Mouse (Mus musculus) small intestine, adult 2 months (tissue): ENCODE measurements around the gene Fbxl16. TPM values are rescaled to one million over a fixed set of nuclear protein-coding genes. Genes with fewer than 3 reads are reported as not detected.

Experiments used
- H3K27ac ChIP-seq: fragments of 200-500 bp; 2 replicates; pipeline ENCODE4 v1.5.1; 2012; ENCODE audit warnings: low read depth, low read length, control low read depth, inconsistent platforms; ENCODE audit not compliant: insufficient read depth
- H3K27me3 ChIP-seq: fragments of 200-500 bp; 2 replicates; pipeline ENCODE4 v1.6.1; 2012; ENCODE audit warnings: mild to moderate bottlenecking, moderate library complexity, low read length, inconsistent platforms; ENCODE audit not compliant: control insufficient read depth, insufficient read depth
- H3K36me3 ChIP-seq: fragments of 200-500 bp; 2 replicates; pipeline ENCODE4 v1.6.1; 2012; ENCODE audit warnings: mild to moderate bottlenecking, low read length, control low read depth, inconsistent platforms; ENCODE audit not compliant: control insufficient read depth, insufficient read depth
- H3K4me1 ChIP-seq: fragments of 200-500 bp; 2 replicates; pipeline ENCODE4 v1.6.1; 2012; ENCODE audit warnings: low read length, inconsistent platforms, mixed read lengths; ENCODE audit not compliant: control insufficient read depth, insufficient read depth, insufficient read length
- H3K4me3 ChIP-seq: fragments of 200-500 bp; 2 replicates; pipeline ENCODE4 v1.5.1; 2012; ENCODE audit warnings: low read depth, mild to moderate bottlenecking, control low read depth, inconsistent platforms, low read length, moderate library complexity
- CTCF ChIP-seq: fragments of 200-500 bp; IDR thresholded peaks from 2 replicates; pipeline ENCODE4 v1.5.1; 2012; ENCODE audit warnings: low read depth, mild to moderate bottlenecking, control low read depth, inconsistent platforms, low read length, moderate library complexity, mixed read lengths; ENCODE audit not compliant: insufficient replicate concordance, insufficient read length; ENCODE audit errors: extremely low read depth
- POLR2A ChIP-seq: fragments of 200-500 bp; IDR thresholded peaks from 2 replicates; pipeline ENCODE4 v1.6.1; 2012; ENCODE audit warnings: low read depth, mild to moderate bottlenecking, control low read depth, inconsistent platforms, low read length, moderate library complexity
- WGBS: fragments of 180-500 bp; shearing (Covaris S2); methylation state at CpG from one replicate; pipeline ENCODE4 v1.1.7; 2018; 5-methylcytosine and 5-hydroxymethylcytosine counted together
- polyA plus RNA-seq: library from polyadenylated mRNA; depleted of rRNA; stranded (reverse); fragments of >200 nt; gene quantifications from 2 replicates; pipeline ENCODE4 v1.2.3, GENCODE M21; 2012

The Fbxl16 gene
- polyA plus RNA-seq, 1 experiment = 3.7 TPM

GRCm38 (mm10) chr17:25843636-25844395, 34.9 kb downstream of the Fbxl16 start:
- Histone ChIP-seq H3K27me3 (no peaks in the 10 kb centered on the region), H3K4me3 (peak overlapping the region; percentile 92), H3K4me1 (peaks cover 14% of the 10 kb centered on the region), H3K27ac (peak overlapping the region; percentile 52), H3K36me3 (peaks cover 30% of the 10 kb centered on the region)
- under 1% methylated on average over 38 of the region's 38 CpGs for WGBS
- TF ChIP-seq CTCF (no peak), POLR2A (no peak)

GRCm38 (mm10) chr17:25844396-25844901, 35.6 kb downstream of the Fbxl16 start, which contains the start of gene Rhot2:
Rhot2 (minus strand) TSS chr17:25844851.
- Histone ChIP-seq H3K27me3 (no peaks in the 10 kb centered on the region), H3K4me3 (peak within 1 kb of the TSS; percentile 92), H3K4me1 (peaks cover 10% of the 10 kb centered on the region), H3K27ac (peak within 1 kb of the TSS; percentile 52), H3K36me3 (peaks cover 25% of the 10 kb centered on the region)
- 1% methylated on average over 21 of the region's 21 CpGs for WGBS
- TF ChIP-seq CTCF (peak; percentile 52; the same call in 1 of the 2 replicates), POLR2A (peak; percentile 93)

- H3K27me3 ChIP-seq = no peaks in the 10 kb centered on the region
- TF ChIP-seq POLR2A = no peak
- no peak for TF ChIP-seq CTCF
- no peak overlapping the region for H3K4me3 ChIP-seq
- H3K4me1 ChIP-seq = peaks cover 28% of the 10 kb centered on the region
- H3K36me3 ChIP-seq = no peaks in the 10 kb centered on the region
- 91% methylated on average over 6 of the region's 6 CpGs for WGBS
- no peak overlapping the region for H3K27ac ChIP-seq
These were observed 51.3 kb downstream of the Fbxl16 start for GRCm38 (mm10) chr17:25860229-25860628.

GRCm38 (mm10) chr17:25860832-25861703, 52.2 kb downstream of the Fbxl16 start, which contains the start of gene Wdr90:
Wdr90 (minus strand) TSS chr17:25861501.
- H3K27me3 ChIP-seq = no peaks in the 10 kb centered on the region
- peak within 1 kb of the TSS; percentile 81 for H3K4me3 ChIP-seq
- peaks cover 35% of the 10 kb centered on the region for H3K4me1 ChIP-seq
- peak within 1 kb of the TSS; percentile 46 for H3K27ac ChIP-seq
- no peaks in the 10 kb centered on the region for H3K36me3 ChIP-seq
- TF ChIP-seq CTCF = no peak
- no peak for TF ChIP-seq POLR2A
- WGBS = 2% methylated on average over 65 of the region's 65 CpGs

GRCm38 (mm10) chr17:25861704-25862612, 53.1 kb downstream of the Fbxl16 start:
- 4% methylated on average over 6 of the region's 6 CpGs for WGBS
- H3K36me3 ChIP-seq = no peaks in the 10 kb centered on the region
- peak overlapping the region; percentile 46 for H3K27ac ChIP-seq
- 0 out of 2 replicates have a peak, but pooled peaks have one; percentile 39 for TF ChIP-seq POLR2A
- no peak for TF ChIP-seq CTCF
- H3K27me3 ChIP-seq = no peaks in the 10 kb centered on the region
- peaks cover 35% of the 10 kb centered on the region for H3K4me1 ChIP-seq
- H3K4me3 ChIP-seq = peak overlapping the region; percentile 81

- 36% methylated on average over 6 of the region's 6 CpGs for WGBS
- Histone ChIP-seq H3K27ac (peak overlapping the region; percentile 44), H3K4me1 (peaks cover 40% of the 10 kb centered on the region), H3K36me3 (no peaks in the 10 kb centered on the region), H3K27me3 (no peaks in the 10 kb centered on the region), H3K4me3 (no peak overlapping the region)
- TF ChIP-seq CTCF (0 out of 2 replicates have a peak, but pooled peaks have one; percentile 18), POLR2A (no peak)
These were observed 54.8 kb downstream of the Fbxl16 start for GRCm38 (mm10) chr17:25863681-25864080.

GRCm38 (mm10) chr17:25864311-25864710, 55.4 kb downstream of the Fbxl16 start:
- WGBS = 77% methylated on average over 14 of the region's 14 CpGs
- TF ChIP-seq CTCF (no peak), POLR2A (no peak)

More at GRCm38 (mm10) chr17:25864311-25864710, 55.4 kb downstream of the Fbxl16 start:
- Histone ChIP-seq H3K36me3 (no peaks in the 10 kb centered on the region), H3K4me3 (no peak overlapping the region), H3K27ac (peak overlapping the region; percentile 44), H3K4me1 (peaks cover 45% of the 10 kb centered on the region), H3K27me3 (no peaks in the 10 kb centered on the region)
